Mouse (Mus musculus): Measurements from ENCODE around the gene Wnt16.

Wnt16 gene

GRCm38 (mm10) chr6:22325364-22326072 lies 37.5 kb downstream of the Wnt16 start:
- in situ Hi-C loops (cut with MboI, MseI) = loop anchor here (5.0 kb wide), 1 partner anchor 167 kb away; no protein-coding TSS in a partner anchor

- in situ Hi-C loops (cut with MboI, MseI) = loop anchor here (5.0 kb wide), 1 partner anchor 166 kb away; no protein-coding TSS in a partner anchor
Measured at GRCm38 (mm10) chr6:22326289-22326688, 38.3 kb downstream of the Wnt16 start.

- in situ Hi-C loops (cut with MboI, MseI) = loop anchor here (5.0 kb wide), 1 partner anchor 165 kb away; no protein-coding TSS in a partner anchor
Measured at GRCm38 (mm10) chr6:22327091-22327490, 39.1 kb downstream of the Wnt16 start.

GRCm38 (mm10) chr6:22327931-22328330 lies 39.9 kb downstream of the Wnt16 start:
- in situ Hi-C loops (cut with MboI, MseI) = loop anchor here (5.0 kb wide), 1 partner anchor 164 kb away; no protein-coding TSS in a partner anchor

GRCm38 (mm10) chr6:22330169-22330960 lies 42.3 kb downstream of the Wnt16 start:
- in situ Hi-C loops (cut with MboI, MseI) = no loop called here

- in situ Hi-C loops (cut with MboI, MseI) = no loop called here
Measured at GRCm38 (mm10) chr6:22332548-22332947, 44.5 kb downstream of the Wnt16 start.

- in situ Hi-C loops (cut with MboI, MseI) = no loop called here
Measured at GRCm38 (mm10) chr6:22339763-22340542, 51.9 kb downstream of the Wnt16 start.

GRCm38 (mm10) chr6:22340779-22341178 lies 52.8 kb downstream of the Wnt16 start:
- in situ Hi-C loops (cut with MboI, MseI) = no loop called here

- in situ Hi-C loops (cut with MboI, MseI) = no loop called here
Measured at GRCm38 (mm10) chr6:22343292-22343691, 55.3 kb downstream of the Wnt16 start.

GRCm38 (mm10) chr6:22343706-22344105 lies 55.7 kb downstream of the Wnt16 start:
- in situ Hi-C loops (cut with MboI, MseI) = no loop called here

GRCm38 (mm10) chr6:22344443-22344842 lies 56.4 kb downstream of the Wnt16 start:
- in situ Hi-C loops (cut with MboI, MseI) = no loop called here

GRCm38 (mm10) chr6:22347132-22347902 lies 59.3 kb downstream of the Wnt16 start:
- in situ Hi-C loops (cut with MboI, MseI) = no loop called here

Data from T-helper 2 cell (primary cell).